Mouse (Mus musculus) spleen, postnatal 14 days (tissue): ENCODE data around the gene Ttc36.
"Not testable (repeated sequence)": the region's sequence is repeated elsewhere in the genome, so short reads cannot be mapped to it uniquely, and the experiment has no call there.

Experiments used
- DNase-seq, 2 experiments: peaks; one replicate each; pipeline ENCODE4 v3.0.0; 2021 to 2022; ENCODE audit warnings: low spot score in 2 of 2

Gene Ttc36

DNA sequence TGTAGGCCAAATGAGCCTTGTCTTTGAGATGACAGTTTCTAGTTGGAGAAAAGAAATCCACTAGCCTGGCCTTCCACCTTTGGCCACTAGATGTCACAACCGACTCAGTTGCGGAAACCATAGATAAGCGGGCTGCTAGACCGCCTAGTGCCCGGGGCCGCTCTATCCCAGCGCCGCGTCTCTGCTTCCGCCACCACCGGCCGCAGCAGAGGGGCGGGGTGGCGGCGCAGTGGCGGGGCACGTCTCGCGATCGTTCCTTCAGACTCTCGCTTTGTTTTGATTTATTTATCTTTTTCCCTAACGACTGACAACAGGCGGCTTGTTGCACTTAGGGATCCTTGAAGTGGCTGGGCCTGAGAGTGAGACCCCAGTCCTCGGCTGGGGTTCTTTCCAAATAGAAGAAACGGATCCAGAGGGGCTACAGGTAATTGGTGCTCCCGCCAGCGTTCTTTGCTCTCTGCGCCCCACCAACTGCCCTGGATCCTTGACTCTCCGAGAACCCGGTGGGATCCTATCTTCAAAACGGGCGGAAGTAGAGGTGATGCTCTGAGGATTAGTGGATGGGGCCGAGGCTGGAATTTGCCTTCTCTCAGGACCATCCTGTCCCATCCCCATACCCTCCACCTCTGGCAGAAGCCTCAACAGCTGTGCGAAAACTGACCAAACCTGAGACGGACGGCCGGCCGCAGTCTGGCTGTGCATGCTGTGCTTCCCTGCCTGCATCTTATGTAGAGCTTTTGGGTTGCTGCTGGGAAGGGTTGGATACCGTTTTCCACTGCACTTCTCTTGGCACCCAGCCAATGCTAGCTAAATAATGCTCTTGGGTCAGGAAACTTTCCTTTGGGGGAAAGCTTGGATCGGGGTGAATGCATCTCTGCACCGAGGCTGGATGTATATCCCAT is 29.9 kb downstream of the Ttc36 start:
- peak; percentile 87 to 91 for DNase-seq

DNA sequence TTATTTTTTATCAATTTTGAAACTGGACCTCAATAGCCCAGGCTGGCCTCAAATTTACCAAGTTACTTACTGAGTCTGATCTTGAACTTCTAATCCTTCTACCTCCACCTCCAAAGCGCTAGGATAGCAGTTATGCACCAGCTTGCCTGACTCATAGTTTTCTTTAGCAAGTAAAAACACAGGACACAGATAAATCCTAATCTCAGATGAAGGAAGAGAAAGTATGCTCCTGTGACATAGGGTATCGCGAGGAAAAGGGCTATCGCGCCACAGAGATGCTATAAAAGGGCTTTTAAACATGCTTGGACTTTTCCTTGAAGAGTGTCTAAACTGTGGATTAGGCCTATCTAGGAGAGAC is 30.5 kb downstream of the Ttc36 start:
- no peak for DNase-seq

DNA sequence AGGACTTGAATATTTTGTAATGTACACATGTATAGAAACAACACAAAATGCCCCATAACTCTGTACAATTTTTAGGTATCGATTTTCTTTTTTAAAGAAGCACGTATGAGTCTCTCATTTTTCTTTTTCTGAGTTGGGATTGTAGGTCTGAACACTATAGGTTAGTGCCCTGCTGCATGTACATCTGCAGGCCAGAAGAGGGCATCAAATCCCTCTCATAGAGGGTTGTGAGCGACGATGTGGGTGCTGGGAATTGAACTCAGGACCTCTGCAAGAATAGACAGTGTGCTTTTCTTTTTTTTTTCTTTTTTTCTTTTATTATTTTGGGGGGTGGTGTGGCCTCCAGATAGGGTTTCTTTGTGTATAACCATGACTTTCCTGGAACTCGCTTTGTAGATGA is 31.5 kb downstream of the Ttc36 start:
- no peak for DNase-seq

- DNase-seq, result not testable (repeated sequence)
Measured at GRCm38 (mm10) chr9:44768029-44768394, 34.9 kb downstream of the Ttc36 start.

DNA sequence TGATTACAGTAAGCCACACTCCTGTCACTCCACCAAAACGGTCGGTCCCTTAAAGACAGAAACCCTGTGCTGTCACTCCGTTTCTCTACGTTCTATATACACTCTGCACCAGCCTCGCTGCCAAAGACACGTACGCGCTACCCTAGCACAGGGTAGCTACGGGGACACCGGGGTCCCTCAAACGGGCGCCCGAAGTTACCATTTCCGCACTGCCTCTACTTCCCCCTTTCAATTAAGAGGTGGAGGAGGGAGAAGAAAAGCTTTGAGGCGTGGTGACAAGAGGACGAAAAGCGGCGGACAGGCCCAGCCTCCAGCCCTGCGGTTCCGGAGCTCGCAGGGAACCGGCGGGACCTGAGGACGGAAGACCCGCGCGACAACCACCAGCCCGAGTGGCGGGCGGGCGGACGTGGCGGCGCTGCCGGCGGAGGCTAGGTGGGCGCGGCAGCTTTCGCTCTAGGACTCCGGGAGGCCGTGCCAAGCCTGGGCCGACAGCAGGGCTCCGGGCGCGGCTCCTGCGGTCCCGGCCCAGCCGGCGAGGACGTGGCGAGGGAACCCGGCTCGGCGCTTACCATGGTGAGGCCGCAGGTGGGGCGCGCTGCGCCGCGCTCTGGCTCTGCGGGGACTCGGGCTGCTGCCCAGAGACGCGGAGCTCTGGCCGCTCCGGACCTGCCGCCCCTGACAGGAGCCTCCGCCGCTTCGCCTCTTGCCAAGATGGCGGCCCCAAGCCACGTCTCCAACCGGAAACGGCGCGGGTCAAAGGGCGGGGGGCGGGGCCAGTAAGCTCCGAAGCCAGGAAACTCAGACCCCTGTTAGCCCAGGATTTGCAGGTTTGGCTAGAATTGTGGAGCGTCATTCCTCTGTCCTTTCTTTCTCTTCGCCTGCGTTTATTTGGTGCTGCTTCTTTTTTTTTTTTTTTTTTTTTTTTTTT is 35.5 kb downstream of the Ttc36 start, which contains the start of the genes Arcn1 and Ift46:
Gene Arcn1, minus strand, starts transcription at position 745 of the 928 bp plus-strand sequence.
Gene Ift46, plus strand, starts transcription at position 808 of the 928 bp plus-strand sequence.
- DNase-seq, result peak; percentile 66 to 74

GRCm38 (mm10) chr9:44760873-44761272 is 42.0 kb downstream of the Ttc36 start:
- DNase-seq, result no peak
